Mouse (Mus musculus): ENCODE data around the gene Nudt14.

- TF ChIP-seq CTCF (IDR thresholded peaks at IDR 0.05; ENCODE audit: low read depth) (no peak), EP300 (IDR thresholded peaks at IDR 0.05; ENCODE audit: low read depth) (no peak)
These were observed 47.0 kb downstream of the Nudt14 start for GRCm38 (mm10) chr12:112894969-112895368.

Data from heart, postnatal 0 days (tissue).